22 mouse cellular contexts compared by ENCODE assay signal in the genomic region with DNA sequence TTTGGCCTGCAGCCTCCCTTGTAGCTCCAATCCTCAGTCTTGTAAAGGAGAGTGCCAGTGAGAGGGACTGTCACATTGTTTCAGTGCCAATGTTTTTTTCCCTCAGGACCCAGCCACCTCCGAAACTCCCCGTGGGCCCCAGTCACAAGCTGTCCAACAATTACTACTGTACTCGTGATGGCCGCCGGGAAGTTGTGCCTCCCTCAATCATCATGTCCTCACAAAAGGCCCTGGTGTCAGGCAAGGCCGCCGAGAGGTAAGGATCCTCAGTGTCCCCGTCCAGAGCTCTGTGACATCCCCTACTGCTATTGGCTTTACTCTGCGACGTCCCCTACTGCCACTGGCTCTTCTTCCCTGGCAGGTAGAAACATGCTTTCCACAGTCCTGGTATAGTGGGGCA. TPM values are rescaled to one million over a fixed set of nuclear protein-coding genes. Genes with fewer than 3 reads are reported as not detected.
DNase-seq lines count a peak whose midpoint lies in the region; ATAC-seq lines count a peak whose summit lies in the region.
"Had no signal": no experiment of that assay in that cellular context is flagged by ENCODE, and none has a peak within 500 bp of the region (broad histone marks: within the 10 kb centered on the region; RNA-seq: fewer than 3 reads in every experiment).

No protein-coding gene starts in this region.

- H3K4me1 ChIP-seq in heart, embryonic 14.5 days (ENCODE audit: control insufficient read depth in 2 of 2, insufficient read depth in 2 of 2, low read length in 2 of 2): peaks cover 4 to 28% of the 10 kb centered on the region in 2 experiments
- peaks cover 29% of the 10 kb centered on the region for H3K4me1 ChIP-seq in liver, embryonic 13.5 days (replicated peaks)
- H3K4me1 ChIP-seq in neural tube, embryonic 15.5 days: peaks cover 35% of the 10 kb centered on the region

- peaks cover 65% of the 10 kb centered on the region for H3K36me3 ChIP-seq in heart, embryonic 14.5 days (ENCODE audit: control insufficient read depth, insufficient read depth, low read length)
- peaks cover 51% of the 10 kb centered on the region for H3K36me3 ChIP-seq in liver, embryonic 13.5 days
- peaks cover 53% of the 10 kb centered on the region for H3K36me3 ChIP-seq in neural tube, embryonic 15.5 days

- H3K27ac ChIP-seq in heart, embryonic 14.5 days (replicated peaks in 1 of 2; ENCODE audit: control insufficient read depth in 1 of 2, insufficient read depth in 1 of 2, low read depth in 2 of 2, low read length in 2 of 2): peak overlapping the region in 1 of 2 experiments; percentile 64; a peak in 2 of 4 replicates
- 0 out of 2 replicates have a peak overlapping the region, but pooled peaks have one; percentile 39 for H3K27ac ChIP-seq in liver, embryonic 13.5 days
- H3K27ac ChIP-seq in neural tube, embryonic 15.5 days (replicated peaks): peak overlapping the region; percentile 18
- H3K27ac ChIP-seq: hindbrain, embryonic 12.5 days; midbrain, embryonic 13.5 days had no signal

- DNase-seq in cerebellum, adult 11-12 months: peak; percentile 36
- DNase-seq in cerebellum, adult 9-10 months: no peak
- no peak for DNase-seq in heart, postnatal 25 days (ENCODE audit: low spot score)
- DNase-seq in liver, embryonic 13.5 days: no peak
- DNase-seq in liver: no peak
- DNase-seq: right cerebral cortex, adult 18-20 months; thymus, adult 2 months had no signal

- H3K27me3 ChIP-seq in heart, embryonic 14.5 days (ENCODE audit: control insufficient read depth, insufficient read depth, low read length): no peaks in the 10 kb centered on the region
- H3K27me3 ChIP-seq in liver, embryonic 13.5 days: no peaks in the 10 kb centered on the region
- H3K27me3 ChIP-seq in neural tube, embryonic 15.5 days (replicated peaks): no peaks in the 10 kb centered on the region
- H3K27me3 ChIP-seq: CH12.LX; forebrain, embryonic 12.5 days; hindbrain, embryonic 12.5 days; midbrain, embryonic 13.5 days had no signal

- H3K9ac ChIP-seq in heart, embryonic 14.5 days (ENCODE audit: low read length): no peak overlapping the region
- no peak overlapping the region for H3K9ac ChIP-seq in liver, embryonic 13.5 days
- H3K9ac ChIP-seq in neural tube, embryonic 15.5 days (replicated peaks): no peak overlapping the region
- H3K9ac ChIP-seq: forebrain, embryonic 12.5 days; hindbrain, embryonic 12.5 days; midbrain, embryonic 13.5 days had no signal

- H3K4me3 ChIP-seq in heart, embryonic 14.5 days (ENCODE audit: control insufficient read depth in 1 of 2, insufficient read depth in 1 of 2, low read depth in 1 of 2, low read length in 2 of 2): no peak overlapping the region
- no peak overlapping the region for H3K4me3 ChIP-seq in liver, embryonic 13.5 days (replicated peaks)
- no peak overlapping the region for H3K4me3 ChIP-seq in neural tube, embryonic 15.5 days (replicated peaks)
- H3K4me3 ChIP-seq: forebrain, embryonic 12.5 days; hindbrain, embryonic 12.5 days; midbrain, embryonic 13.5 days had no signal

- intact Hi-C loops in heart, postnatal 25 days (cut with DNase I): no loop called here

- 87% methylated on average over 10 of the region's 10 CpGs for WGBS in heart, embryonic 14.5 days
- 87% methylated on average over 10 of the region's 10 CpGs for WGBS in liver, embryonic 13.5 days (ENCODE audit: insufficient replicate concordance)
- WGBS in neural tube, embryonic 15.5 days: 84% methylated on average over 10 of the region's 10 CpGs

- H3K4me2 ChIP-seq in heart, embryonic 14.5 days (ENCODE audit: low read length): peak overlapping the region; percentile 32; the same call in 1 of the 2 replicates
- no peak overlapping the region for H3K4me2 ChIP-seq in liver, embryonic 13.5 days
- H3K4me2 ChIP-seq in neural tube, embryonic 15.5 days: no peak overlapping the region
- H3K4me2 ChIP-seq: forebrain, embryonic 12.5 days; hindbrain, embryonic 12.5 days; midbrain, embryonic 13.5 days had no signal

- no peak for ATAC-seq in heart, embryonic 14.5 days (ENCODE audit: insufficient number of reproducible peaks, insufficient read depth, low FRiP score, low read depth)
- no peak for ATAC-seq in liver, embryonic 13.5 days (ENCODE audit: low read depth)
- ATAC-seq in neural tube, embryonic 15.5 days (ENCODE audit: low FRiP score): no peak
- no peak for ATAC-seq in frontal cortex, adult (ENCODE audit: low TSS enrichment)
- ATAC-seq: inflammation-experienced regulatory T-cells, adult 6 months; midbrain, embryonic 13.5 days had no signal

- no peaks in the 10 kb centered on the region for H3K9me3 ChIP-seq in heart, embryonic 14.5 days (ENCODE audit: control insufficient read depth, low read length)
- H3K9me3 ChIP-seq in liver, embryonic 13.5 days (replicated peaks): no peaks in the 10 kb centered on the region
- no peaks in the 10 kb centered on the region for H3K9me3 ChIP-seq in neural tube, embryonic 15.5 days (replicated peaks)
- H3K9me3 ChIP-seq: forebrain, embryonic 12.5 days; hindbrain, embryonic 12.5 days; midbrain, embryonic 13.5 days had no signal

RNA-seq across cellular contexts. Expression of a gene that starts 5.2 kb away (rescaled TPM):
- 628 and 707 TPM in 2 replicates for polyA plus RNA-seq in heart, embryonic 14.5 days (2014; fragmentation: Nextera tagmentation; extraction: Ambion mirVana)
- total RNA-seq in heart, postnatal 25 days (2021): 100 to 1,000 TPM; 599 to 648 TPM
- 250 and 284 TPM in 2 replicates for polyA plus RNA-seq in liver, embryonic 13.5 days (2015; fragmentation: Nextera tagmentation; extraction: Ambion mirVana)
- 515 and 564 TPM in 2 replicates for polyA plus RNA-seq in neural tube, embryonic 15.5 days (2015; fragmentation: Nextera tagmentation; extraction: Ambion mirVana)

RNA-seq across cellular contexts. Expression of a gene that starts 5.2 kb away (rescaled TPM):
- polyA plus RNA-seq in heart, embryonic 14.5 days (2014; fragmentation: Nextera tagmentation; extraction: Ambion mirVana): 653 and 768 TPM in 2 replicates
- total RNA-seq in heart, postnatal 25 days (2021): 100 to 1,000 TPM; 707 to 763 TPM
- 614 and 696 TPM in 2 replicates for polyA plus RNA-seq in liver, embryonic 13.5 days (2015; fragmentation: Nextera tagmentation; extraction: Ambion mirVana)
- 534 and 619 TPM in 2 replicates for polyA plus RNA-seq in neural tube, embryonic 15.5 days (2015; fragmentation: Nextera tagmentation; extraction: Ambion mirVana)

RNA-seq across cellular contexts. Expression of a gene that starts 13.3 kb away (rescaled TPM):
- polyA plus RNA-seq in heart, embryonic 14.5 days (2014; fragmentation: Nextera tagmentation; extraction: Ambion mirVana): 43.5 and 49.2 TPM in 2 replicates
- 10 to 100 TPM; 30.6 to 31.9 TPM for total RNA-seq in heart, postnatal 25 days (2021)
- polyA plus RNA-seq in liver, embryonic 13.5 days (2015; fragmentation: Nextera tagmentation; extraction: Ambion mirVana): 19.9 and 22.0 TPM in 2 replicates
- 53.9 and 56.1 TPM in 2 replicates for polyA plus RNA-seq in neural tube, embryonic 15.5 days (2015; fragmentation: Nextera tagmentation; extraction: Ambion mirVana)

RNA-seq across cellular contexts. Expression of a gene that starts 19.2 kb away (rescaled TPM):
- polyA plus RNA-seq in heart, embryonic 14.5 days (2014; fragmentation: Nextera tagmentation; extraction: Ambion mirVana): 53.8 and 54.2 TPM in 2 replicates
- total RNA-seq in heart, postnatal 25 days (2021): 10 to 100 TPM; 55.0 to 69.3 TPM
- polyA plus RNA-seq in liver, embryonic 13.5 days (2015; fragmentation: Nextera tagmentation; extraction: Ambion mirVana): 8.1 and 8.9 TPM in 2 replicates
- 46.7 and 48.5 TPM in 2 replicates for polyA plus RNA-seq in neural tube, embryonic 15.5 days (2015; fragmentation: Nextera tagmentation; extraction: Ambion mirVana)

RNA-seq across cellular contexts. Expression of a gene that starts 44.1 kb away (rescaled TPM):
- not detected in 2 replicates for polyA plus RNA-seq in heart, embryonic 14.5 days (2014; fragmentation: Nextera tagmentation; extraction: Ambion mirVana)
- total RNA-seq in heart, postnatal 25 days (2021): not detected
- polyA plus RNA-seq in liver, embryonic 13.5 days (2015; fragmentation: Nextera tagmentation; extraction: Ambion mirVana): not detected in 2 replicates
- not detected in 2 replicates for polyA plus RNA-seq in neural tube, embryonic 15.5 days (2015; fragmentation: Nextera tagmentation; extraction: Ambion mirVana)
- total RNA-seq: adrenal gland, adult 8-10 months; CH12.LX; gastrocnemius, postnatal 4 days; layer of hippocampus, postnatal 25 days; left cerebral cortex, postnatal 25 days; liver, adult 2 months had no signal
- polyA plus RNA-seq: forebrain, embryonic 12.5 days; hindbrain, embryonic 12.5 days; inflammation-experienced regulatory T-cells, adult 6 months; kidney, embryonic 14.5 days; liver, adult 2 months; midbrain, embryonic 13.5 days; small intestine, adult 2 months had no signal
